Mouse (Mus musculus) E14TG2a.4 (cell line): ENCODE data around the gene Disc1.

Experiments
- CTCF ChIP-seq: conservative IDR thresholded peaks from 2 replicates; pipeline ENCODE4 v1.5.1; 2014; ENCODE audit warnings: low read length
- NANOG ChIP-seq: IDR thresholded peaks from 2 replicates; pipeline ENCODE4 v1.6.1; 2014; ENCODE audit warnings: borderline replicate concordance, low read length, mixed read lengths
- POU5F1 ChIP-seq: IDR thresholded peaks from 2 replicates; pipeline ENCODE4 v1.6.1; 2014; ENCODE audit warnings: low read length, borderline replicate concordance

DNA sequence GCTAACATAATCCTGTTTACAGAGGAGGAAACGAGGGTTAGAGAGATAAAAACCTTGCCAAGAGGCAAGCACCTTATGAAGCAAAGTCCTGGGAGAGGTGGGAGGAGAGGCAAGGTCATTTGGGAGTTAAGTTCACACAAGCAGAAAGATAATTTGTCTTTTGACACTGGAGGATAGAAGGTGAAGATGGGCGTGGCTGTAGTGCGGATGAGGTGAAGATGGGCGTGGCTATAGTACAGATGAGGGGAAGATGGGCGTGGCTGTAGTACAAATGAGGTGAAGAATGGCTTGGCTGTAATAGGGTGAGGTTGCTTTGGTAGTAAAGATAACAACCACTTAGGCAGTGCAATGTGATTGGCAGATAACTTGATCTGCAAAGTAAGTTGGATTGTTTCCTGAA, 22.7 kb upstream of the Disc1 start:
- TF ChIP-seq CTCF (no peak), POU5F1 (no peak), NANOG (no peak)
